Mouse (Mus musculus): ENCODE measurements around the gene Pcsk6. TPM values are rescaled to one million over a fixed set of nuclear protein-coding genes. Genes with fewer than 3 reads are reported as not detected.

The Pcsk6 gene
- polyA plus RNA-seq (2015; fragmentation: Illumina TruSeq; extraction: RNeasy Lipid Tissue Mini Kit (QIAGEN cat#74804); ENCODE audit: low read depth, low replicate concordance): 12.0 TPM

GRCm38 (mm10) chr7:65861591-65862472 lies at the start of gene Pcsk6:
TSS of gene Pcsk6 (plus strand) at chr7:65861734.

DNA sequence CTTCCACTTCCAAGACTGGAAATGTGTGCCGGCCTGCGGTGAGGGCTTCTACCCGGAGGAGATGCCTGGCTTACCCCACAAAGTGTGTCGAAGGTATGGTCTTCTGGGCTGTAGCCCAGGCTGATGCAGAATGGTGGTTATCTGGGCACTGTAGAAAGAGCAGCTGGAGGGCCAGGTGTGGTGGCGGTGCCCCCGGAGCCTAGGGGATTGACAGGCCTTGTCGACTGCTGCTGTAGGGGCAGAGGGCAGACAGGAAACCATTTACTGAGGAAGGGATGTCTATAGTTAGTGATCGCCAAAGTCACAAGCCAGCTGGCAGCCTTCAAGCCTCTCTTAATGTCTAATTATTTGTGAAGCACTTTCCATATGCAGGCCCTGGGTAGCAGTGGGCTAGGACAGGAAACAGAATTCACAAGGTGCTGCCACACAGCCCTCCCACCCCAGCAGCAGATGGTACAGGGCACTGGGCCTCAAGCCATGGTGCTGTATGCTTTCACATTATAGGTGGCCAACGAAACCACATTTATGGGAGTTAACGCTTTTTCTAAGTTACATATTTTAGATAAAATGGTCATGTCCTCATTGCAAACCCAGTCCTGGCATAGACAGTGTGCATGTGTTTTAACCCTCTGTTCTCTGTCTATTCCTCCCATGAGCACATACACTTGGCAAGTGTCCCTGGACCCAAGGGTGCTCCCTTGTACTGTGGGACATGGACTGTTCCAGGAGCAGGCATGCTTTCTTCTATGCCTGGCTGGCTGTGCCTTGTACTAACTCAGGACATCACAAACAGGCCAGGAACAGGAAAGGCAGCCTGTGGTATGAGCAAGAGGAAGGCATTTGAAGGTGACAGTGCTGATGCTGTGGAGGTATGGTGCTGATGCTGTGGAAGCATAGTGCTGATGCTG lies 182.3 kb downstream of the Pcsk6 start, which contains the start of gene Gm45213:
TSS of gene Gm45213 (plus strand) at position 51 of the 908 bp plus-strand sequence.

GRCm38 (mm10) chr7:66058703-66059102 lies 197.2 kb downstream of the Pcsk6 start, which contains the start of gene Snrpa1:
TSS of gene Snrpa1 (plus strand) at chr7:66059003.

DNA sequence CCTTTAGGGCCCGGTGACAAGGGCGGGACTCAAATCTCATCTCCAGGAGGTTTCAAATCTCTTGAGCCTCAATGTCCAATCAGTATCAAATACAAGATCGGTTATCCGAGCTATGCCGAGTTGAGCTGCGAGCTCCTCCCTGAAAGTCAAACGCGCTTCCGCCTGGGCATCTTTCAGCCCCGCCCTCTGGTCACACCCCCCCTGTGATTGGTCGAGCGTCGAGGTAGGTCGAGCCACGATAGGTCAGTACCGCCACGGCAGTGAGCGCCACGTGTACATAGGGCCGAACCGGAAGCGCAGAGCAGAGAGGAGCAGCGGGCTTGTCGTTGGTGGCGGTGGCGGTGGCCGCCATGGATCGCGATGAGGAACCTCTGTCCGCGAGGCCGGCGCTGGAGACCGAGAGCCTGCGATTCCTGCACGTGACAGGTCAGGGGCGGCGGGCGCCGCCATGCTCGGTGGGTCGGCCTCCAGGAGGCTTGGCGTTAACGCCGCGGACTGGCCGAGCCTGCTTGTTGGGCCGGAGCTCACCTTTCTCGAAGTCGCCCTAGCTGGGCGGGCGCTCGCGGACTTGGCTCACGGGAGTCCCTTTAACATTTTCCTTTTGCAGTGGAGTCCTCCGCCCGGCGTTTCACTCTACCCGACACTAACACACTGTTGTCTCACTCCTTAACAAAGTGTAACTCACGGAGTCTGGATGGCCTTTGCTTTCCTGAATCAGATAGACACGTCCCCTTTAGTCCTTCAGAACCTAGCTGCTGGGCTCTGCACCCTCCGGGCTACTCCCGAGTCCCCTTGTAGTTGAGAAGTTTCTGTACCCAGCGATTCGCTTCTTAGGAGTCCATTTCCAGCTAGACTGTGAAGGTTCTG lies 218.1 kb downstream of the Pcsk6 start, which contains the start of gene Selenos:
TSS of gene Selenos (plus strand) at position 286 of the 867 bp plus-strand sequence.

Other genes starting within 250 kb of the Pcsk6 start
- gene Tarsl2, start 216.8 kb upstream of the Pcsk6 start, polyA plus RNA-seq (2015; fragmentation: Illumina TruSeq; extraction: RNeasy Lipid Tissue Mini Kit (QIAGEN cat#74804); ENCODE audit: low read depth, low replicate concordance): 32.1 TPM
- gene Tm2d3, start 170.6 kb upstream of the Pcsk6 start, polyA plus RNA-seq (2015; fragmentation: Illumina TruSeq; extraction: RNeasy Lipid Tissue Mini Kit (QIAGEN cat#74804); ENCODE audit: low read depth, low replicate concordance): 107 TPM
- not detected for gene Gm45213, start 181.9 kb downstream of the Pcsk6 start, polyA plus RNA-seq (2015; fragmentation: Illumina TruSeq; extraction: RNeasy Lipid Tissue Mini Kit (QIAGEN cat#74804); ENCODE audit: low read depth, low replicate concordance)
- gene Snrpa1, start 197.3 kb downstream of the Pcsk6 start, polyA plus RNA-seq (2015; fragmentation: Illumina TruSeq; extraction: RNeasy Lipid Tissue Mini Kit (QIAGEN cat#74804); ENCODE audit: low read depth, low replicate concordance): 44.8 TPM
- 86.4 TPM for gene Selenos, start 217.9 kb downstream of the Pcsk6 start, polyA plus RNA-seq (2015; fragmentation: Illumina TruSeq; extraction: RNeasy Lipid Tissue Mini Kit (QIAGEN cat#74804); ENCODE audit: low read depth, low replicate concordance)
- 6.9 TPM for gene Chsy1, start 247.8 kb downstream of the Pcsk6 start, polyA plus RNA-seq (2015; fragmentation: Illumina TruSeq; extraction: RNeasy Lipid Tissue Mini Kit (QIAGEN cat#74804); ENCODE audit: low read depth, low replicate concordance)

All from brain, adult 10 weeks (tissue).